9 mouse cellular contexts compared by ENCODE assay signal in the genomic region with DNA sequence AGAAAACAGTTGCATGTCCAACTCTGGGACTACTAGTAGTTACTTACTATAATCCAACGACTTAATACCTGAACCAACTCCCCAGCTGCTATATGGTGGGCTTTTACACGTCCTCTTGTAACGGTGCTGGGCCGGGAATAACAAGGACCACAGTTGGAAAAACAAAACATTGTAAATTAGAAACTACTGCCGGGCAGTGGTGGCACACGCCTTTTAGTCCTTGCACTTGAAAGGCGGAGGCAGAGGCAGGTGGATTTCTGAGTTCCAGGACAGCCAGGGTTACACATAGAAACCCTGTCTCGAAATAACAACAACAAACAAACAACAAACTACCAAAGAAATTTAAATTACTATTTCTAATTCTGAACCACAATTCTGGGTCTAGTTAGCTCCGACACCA. TPM values are rescaled to one million over a fixed set of nuclear protein-coding genes. Genes with fewer than 3 reads are reported as not detected.
A peak's percentile ranks its signal among the peaks of the same experiment; 100 is the strongest.
DNase-seq lines count a peak whose midpoint lies in the region; ATAC-seq lines count a peak whose summit lies in the region.
"Had no signal": no experiment of that assay in that cellular context is flagged by ENCODE, and none has a peak within 500 bp of the region (broad histone marks: within the 10 kb centered on the region; RNA-seq: fewer than 3 reads in every experiment).

No protein-coding gene starts in this region.

- H3K27ac ChIP-seq in forebrain, embryonic 16.5 days (ENCODE audit: low read length): no peak overlapping the region
- peak overlapping the region; percentile 94 for H3K27ac ChIP-seq in liver, embryonic 15.5 days (replicated peaks)

- 3% methylated on average over 9 of the region's 9 CpGs for WGBS in forebrain, embryonic 16.5 days
- 1% methylated on average over 9 of the region's 9 CpGs for WGBS in liver, embryonic 15.5 days (ENCODE audit: insufficient replicate concordance)

- H3K4me2 ChIP-seq in forebrain, embryonic 16.5 days (ENCODE audit: low read length): peak overlapping the region; percentile 98
- H3K4me2 ChIP-seq in liver, embryonic 15.5 days: peak overlapping the region; percentile 81

- peaks cover 83% of the 10 kb centered on the region for H3K4me1 ChIP-seq in erythroblast, embryonic 14.5 days (ENCODE audit: control insufficient read depth)
- peaks cover 25% of the 10 kb centered on the region for H3K4me1 ChIP-seq in forebrain, embryonic 16.5 days (replicated peaks; ENCODE audit: control insufficient read depth, insufficient read depth, low read length)
- peaks cover 78% of the 10 kb centered on the region for H3K4me1 ChIP-seq in liver, embryonic 15.5 days (replicated peaks)

- DNase-seq in A20 (ENCODE audit: low read depth, low spot score): peak; percentile 26
- no peak for DNase-seq in adrenal gland, postnatal 25 days
- DNase-seq in spleen, postnatal 14 days (ENCODE audit: low spot score in 2 of 2): no peak
- DNase-seq in layer of hippocampus, postnatal 36 days: no peak

- H3K27me3 ChIP-seq in erythroblast, embryonic 14.5 days (ENCODE audit: control insufficient read depth): no peaks in the 10 kb centered on the region
- H3K27me3 ChIP-seq in forebrain, embryonic 16.5 days (replicated peaks; ENCODE audit: control insufficient read depth, insufficient read depth, low read length): no peaks in the 10 kb centered on the region
- H3K27me3 ChIP-seq in liver, embryonic 15.5 days: no peaks in the 10 kb centered on the region

- peak overlapping the region; percentile 61 for H3K9ac ChIP-seq in forebrain, embryonic 16.5 days (replicated peaks; ENCODE audit: low read depth, low read length)
- H3K9ac ChIP-seq in liver, embryonic 15.5 days: peak overlapping the region; percentile 63

- peak overlapping the region; percentile 91 for H3K4me3 ChIP-seq in erythroblast, embryonic 14.5 days (replicated peaks)
- peak overlapping the region; percentile 70 for H3K4me3 ChIP-seq in forebrain, embryonic 16.5 days (replicated peaks; ENCODE audit: low read length)
- H3K4me3 ChIP-seq in liver, embryonic 15.5 days (replicated peaks): peak overlapping the region; percentile 67

- ATAC-seq in erythroblast, adult 5-6 weeks (replicated peaks; ENCODE audit: low FRiP score, poor library complexity, severe bottlenecking): no peak
- peak; percentile 9 for ATAC-seq in forebrain, embryonic 16.5 days
- peak; percentile 26 for ATAC-seq in liver, embryonic 15.5 days (ENCODE audit: insufficient read depth)

- H3K9me3 ChIP-seq in erythroblast, embryonic 14.5 days (ENCODE audit: control insufficient read depth, low read length): no peaks in the 10 kb centered on the region
- no peaks in the 10 kb centered on the region for H3K9me3 ChIP-seq in forebrain, embryonic 16.5 days (ENCODE audit: control insufficient read depth, low read length)
- H3K9me3 ChIP-seq in liver, embryonic 15.5 days (replicated peaks): no peaks in the 10 kb centered on the region

- peaks cover 67% of the 10 kb centered on the region for H3K36me3 ChIP-seq in erythroblast, embryonic 14.5 days (ENCODE audit: control insufficient read depth)
- H3K36me3 ChIP-seq in forebrain, embryonic 16.5 days (ENCODE audit: control insufficient read depth, insufficient read depth): peaks cover 7% of the 10 kb centered on the region
- H3K36me3 ChIP-seq in liver, embryonic 15.5 days (replicated peaks): peaks cover 44% of the 10 kb centered on the region

RNA-seq across cellular contexts. Expression of a gene that starts 0.4 kb away (rescaled TPM):
- 0.18 and 0.22 TPM in 2 replicates for polyA plus RNA-seq in erythroblast, embryonic 14.5 days (2012)
- 53.6 and 64.6 TPM in 2 replicates for total RNA-seq in erythroblast, adult 5-6 weeks (2015; ENCODE audit: low replicate concordance)
- total RNA-seq in erythroblast, adult 5-6 weeks (2017; ENCODE audit: low replicate concordance): 46.7 and 70.3 TPM in 2 replicates
- polyA plus RNA-seq in forebrain, embryonic 16.5 days (2015; fragmentation: Nextera tagmentation; extraction: Ambion mirVana): 28.1 and 28.8 TPM in 2 replicates
- polyA plus RNA-seq in liver, embryonic 15.5 days (2015; fragmentation: Nextera tagmentation; extraction: Ambion mirVana): 53.9 and 59.7 TPM in 2 replicates
- total RNA-seq in adrenal gland, postnatal 25 days (2021): 12.3 and 13.9 TPM in 2 replicates
- total RNA-seq in layer of hippocampus, postnatal 36 days (2021): 1 to 10 TPM; 8.7 to 10.0 TPM

RNA-seq across cellular contexts. Expression of a gene that starts 7.1 kb away (rescaled TPM):
- 145 and 156 TPM in 2 replicates for polyA plus RNA-seq in erythroblast, embryonic 14.5 days (2012)
- 1,364 and 1,503 TPM in 2 replicates for total RNA-seq in erythroblast, adult 5-6 weeks (2015; ENCODE audit: low replicate concordance)
- 1,636 and 1,967 TPM in 2 replicates for total RNA-seq in erythroblast, adult 5-6 weeks (2017; ENCODE audit: low replicate concordance)
- 21.8 and 24.7 TPM in 2 replicates for polyA plus RNA-seq in forebrain, embryonic 16.5 days (2015; fragmentation: Nextera tagmentation; extraction: Ambion mirVana)
- polyA plus RNA-seq in liver, embryonic 15.5 days (2015; fragmentation: Nextera tagmentation; extraction: Ambion mirVana): 66.9 and 75.7 TPM in 2 replicates
- 8.5 and 9.3 TPM in 2 replicates for total RNA-seq in adrenal gland, postnatal 25 days (2021)
- total RNA-seq in layer of hippocampus, postnatal 36 days (2021): 10 to 100 TPM; 79.7 to 82.7 TPM

RNA-seq across cellular contexts. Expression of a gene that starts 11.7 kb away (rescaled TPM):
- polyA plus RNA-seq in erythroblast, embryonic 14.5 days (2012): 5.5 and 5.9 TPM in 2 replicates
- 28.4 and 29.2 TPM in 2 replicates for total RNA-seq in erythroblast, adult 5-6 weeks (2015; ENCODE audit: low replicate concordance)
- total RNA-seq in erythroblast, adult 5-6 weeks (2017; ENCODE audit: low replicate concordance): 39.8 and 41.3 TPM in 2 replicates
- 19.4 and 20.1 TPM in 2 replicates for polyA plus RNA-seq in forebrain, embryonic 16.5 days (2015; fragmentation: Nextera tagmentation; extraction: Ambion mirVana)
- 17.3 and 18.4 TPM in 2 replicates for polyA plus RNA-seq in liver, embryonic 15.5 days (2015; fragmentation: Nextera tagmentation; extraction: Ambion mirVana)
- 62.3 and 62.9 TPM in 2 replicates for total RNA-seq in adrenal gland, postnatal 25 days (2021)
- 10 to 100 TPM; 37.1 to 38.9 TPM for total RNA-seq in layer of hippocampus, postnatal 36 days (2021)

RNA-seq across cellular contexts. Expression of a gene that starts 16.7 kb away (rescaled TPM):
- 0.10 and 0.76 TPM in 2 replicates for polyA plus RNA-seq in erythroblast, embryonic 14.5 days (2012)
- not detected in 2 replicates for total RNA-seq in erythroblast, adult 5-6 weeks (2015; ENCODE audit: low replicate concordance)
- not detected in 2 replicates for total RNA-seq in erythroblast, adult 5-6 weeks (2017; ENCODE audit: low replicate concordance)
- 3.9 and 4.9 TPM in 2 replicates for polyA plus RNA-seq in forebrain, embryonic 16.5 days (2015; fragmentation: Nextera tagmentation; extraction: Ambion mirVana)
- 1.4 and 1.5 TPM in 2 replicates for polyA plus RNA-seq in liver, embryonic 15.5 days (2015; fragmentation: Nextera tagmentation; extraction: Ambion mirVana)
- 3.9 and 4.2 TPM in 2 replicates for total RNA-seq in adrenal gland, postnatal 25 days (2021)
- 1 to 10 TPM; 2.8 to 3.4 TPM for total RNA-seq in layer of hippocampus, postnatal 36 days (2021)
- total RNA-seq: common myeloid progenitor, adult 5-6 weeks had no signal

RNA-seq across cellular contexts. Expression of a gene that starts 47.8 kb away (rescaled TPM):
- polyA plus RNA-seq in erythroblast, embryonic 14.5 days (2012): 0.56 and 0.83 TPM in 2 replicates
- 17.8 and 29.0 TPM in 2 replicates for total RNA-seq in erythroblast, adult 5-6 weeks (2015; ENCODE audit: low replicate concordance)
- total RNA-seq in erythroblast, adult 5-6 weeks (2017; ENCODE audit: low replicate concordance): 18.9 and 19.5 TPM in 2 replicates
- polyA plus RNA-seq in forebrain, embryonic 16.5 days (2015; fragmentation: Nextera tagmentation; extraction: Ambion mirVana): 212 and 231 TPM in 2 replicates
- polyA plus RNA-seq in liver, embryonic 15.5 days (2015; fragmentation: Nextera tagmentation; extraction: Ambion mirVana): 71.2 and 71.8 TPM in 2 replicates
- total RNA-seq in adrenal gland, postnatal 25 days (2021): 137 and 147 TPM in 2 replicates
- total RNA-seq in layer of hippocampus, postnatal 36 days (2021): 100 to 1,000 TPM; 225 to 252 TPM

Comparison
In these comparisons a context has a peak if more than half of its experiments do, and no peak if none do; other contexts are left out.
1. RNA of a gene that starts 7.1 kb away (total RNA-seq): 1,364 to 1,967 TPM in erythroblast, adult 5-6 weeks; 79.7 to 82.7 TPM in layer of hippocampus, postnatal 36 days and 8.5 to 9.3 TPM in adrenal gland, postnatal 25 days; every median in the first group is over 10 times any median in the second.
2. Peak in every context shown above with its lines, with median percentiles within 50 percentile points of each other: H3K4me3 ChIP-seq.